Mouse (Mus musculus) yolk sac, embryonic 10.5 days (tissue): Measurements from ENCODE around the gene Flot2.
"Not testable (repeated sequence)": the region's sequence is repeated elsewhere in the genome, so short reads cannot be mapped to it uniquely, and the experiment has no call there.

Experiments used
- DNase-seq: peaks from one replicate; pipeline ENCODE4 v3.0.0-alpha.2; 2017; ENCODE audit warnings: low spot score

Gene Flot2

DNA sequence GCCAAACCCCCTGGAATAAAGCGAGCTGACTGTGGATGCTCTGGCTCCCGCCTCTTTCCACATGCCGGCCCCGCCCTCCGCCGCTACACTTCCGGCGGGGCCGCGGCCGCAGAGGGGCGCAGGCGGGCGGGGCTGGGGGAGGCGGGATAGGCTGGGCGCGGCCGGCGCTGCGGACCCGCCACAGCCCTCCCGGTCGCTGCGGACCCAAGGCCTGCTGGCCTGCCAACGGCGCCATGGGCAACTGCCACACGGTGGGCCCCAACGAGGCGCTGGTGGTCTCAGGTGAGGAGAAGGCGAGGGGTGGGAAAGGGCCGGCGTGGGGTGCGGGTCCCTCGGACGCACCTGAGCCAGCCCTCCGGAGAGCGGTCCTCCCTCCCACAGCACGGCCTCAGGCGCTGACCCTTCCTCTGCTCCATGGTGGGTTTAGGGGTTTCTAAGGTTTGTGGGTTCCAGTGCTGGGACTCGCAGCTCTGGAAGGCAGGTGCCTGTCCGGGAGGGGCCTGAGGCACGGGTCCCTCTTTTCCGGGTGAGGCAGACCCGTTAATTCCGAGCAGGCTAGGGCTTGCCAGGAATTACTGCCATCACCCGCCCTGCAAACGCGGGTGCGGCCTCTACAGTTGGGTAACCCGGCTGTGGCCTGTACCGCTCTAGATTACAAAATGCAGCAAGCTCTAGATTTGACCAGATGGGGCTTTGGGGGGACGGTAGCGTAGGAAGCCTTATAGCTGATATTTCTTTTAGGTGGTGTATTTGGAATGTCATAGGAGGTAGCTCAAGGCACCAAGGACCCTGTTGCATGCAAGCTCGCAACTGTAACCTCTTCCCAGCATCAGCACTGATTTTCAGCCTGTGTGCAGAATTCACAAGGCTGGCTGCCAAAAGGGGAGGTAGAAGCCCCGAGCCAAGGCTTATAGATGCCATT, at the start of gene Flot2:
Gene Flot2, plus strand, starts transcription at position 101 of the 922 bp plus-strand sequence.
- DNase-seq, result peak; percentile 69

DNA sequence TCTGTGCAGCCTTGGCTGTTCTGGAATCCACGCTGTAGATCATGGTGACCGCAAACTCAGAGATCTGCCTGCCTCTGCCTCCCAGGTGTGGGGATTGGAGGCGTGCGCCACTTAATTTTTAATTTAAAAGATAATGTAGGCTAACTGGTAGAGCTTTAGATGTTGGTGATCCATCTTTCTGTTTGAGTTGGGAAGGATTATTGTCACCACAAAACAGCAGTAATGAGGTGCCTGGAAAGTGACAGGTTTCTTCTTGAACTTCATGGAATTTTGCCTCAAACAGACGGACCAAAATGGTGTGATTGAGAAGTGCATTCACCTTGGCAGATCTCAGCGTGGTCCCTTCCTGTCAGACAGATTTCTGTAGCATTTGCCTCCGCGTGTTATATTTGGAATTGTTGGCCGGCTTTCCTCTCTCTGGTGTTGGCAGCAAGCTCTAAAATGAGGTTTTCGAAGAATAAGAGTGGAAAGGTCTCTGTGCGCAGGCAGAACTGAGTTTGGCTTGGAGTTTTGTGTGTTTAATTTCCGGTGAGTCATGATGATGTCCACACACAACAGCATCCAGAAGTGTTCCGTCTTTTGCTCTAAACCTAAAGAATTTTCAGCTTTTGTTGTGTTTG, 48.5 kb upstream of the Flot2 start:
- DNase-seq, result no peak

DNA sequence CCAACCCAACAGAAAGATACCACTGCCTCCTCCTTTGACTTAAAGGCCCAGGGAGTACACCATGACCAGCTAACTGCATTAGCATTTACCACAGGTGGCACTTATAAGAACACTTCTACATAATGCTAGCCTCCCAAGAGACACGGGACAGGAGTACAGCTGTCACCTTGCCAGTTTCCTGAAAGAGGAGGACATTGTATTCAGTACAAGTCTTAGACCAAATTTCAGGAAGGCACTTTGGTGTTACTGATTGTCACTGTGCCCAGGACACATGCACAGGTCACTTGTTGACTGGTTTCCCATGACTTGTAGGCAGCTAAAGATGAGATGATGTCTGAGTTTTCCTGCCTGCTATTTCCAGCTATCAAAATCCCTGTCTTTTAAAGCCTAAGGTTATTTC, 42.2 kb upstream of the Flot2 start:
- no peak for DNase-seq

DNA sequence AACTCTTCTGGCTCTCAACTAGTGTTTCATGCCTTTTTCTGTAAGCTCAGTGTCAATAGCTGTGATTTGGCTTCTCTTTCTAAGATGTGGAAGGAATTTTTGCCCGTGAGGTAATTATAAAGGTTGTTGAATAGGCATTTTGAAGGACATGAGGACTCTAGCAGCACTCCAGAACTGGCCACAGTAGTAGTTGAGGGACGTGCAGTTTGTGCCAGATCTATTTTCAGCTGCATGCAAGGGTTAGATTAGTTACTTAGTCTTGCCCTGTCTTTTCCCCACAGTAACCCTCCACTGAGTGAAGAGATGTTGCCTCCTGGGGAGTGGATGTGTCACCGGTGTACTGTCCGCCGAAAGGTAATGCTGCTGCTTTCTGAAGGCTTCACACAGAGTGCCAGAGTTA, 31.3 kb upstream of the Flot2 start:
- no peak for DNase-seq

DNA sequence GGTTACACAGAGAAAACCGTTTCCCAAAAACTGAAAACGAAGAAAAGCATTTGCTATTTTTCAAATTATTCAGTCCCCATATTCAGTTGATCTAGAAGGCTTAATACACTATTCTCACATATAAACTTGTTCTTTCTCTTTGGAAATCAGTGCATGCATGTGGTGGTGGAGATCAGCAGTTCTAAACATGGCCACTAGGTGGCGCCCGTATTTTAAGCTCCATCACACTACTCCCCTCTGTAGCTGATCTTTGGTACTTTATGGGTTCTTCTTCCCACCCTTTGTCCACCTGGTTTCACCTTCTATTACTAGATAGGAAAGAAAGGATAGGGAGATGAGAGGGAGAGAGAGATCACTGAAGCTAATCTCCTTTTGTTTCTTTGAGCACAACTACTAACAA, 18.1 kb upstream of the Flot2 start:
- peak; percentile 47 for DNase-seq

DNA sequence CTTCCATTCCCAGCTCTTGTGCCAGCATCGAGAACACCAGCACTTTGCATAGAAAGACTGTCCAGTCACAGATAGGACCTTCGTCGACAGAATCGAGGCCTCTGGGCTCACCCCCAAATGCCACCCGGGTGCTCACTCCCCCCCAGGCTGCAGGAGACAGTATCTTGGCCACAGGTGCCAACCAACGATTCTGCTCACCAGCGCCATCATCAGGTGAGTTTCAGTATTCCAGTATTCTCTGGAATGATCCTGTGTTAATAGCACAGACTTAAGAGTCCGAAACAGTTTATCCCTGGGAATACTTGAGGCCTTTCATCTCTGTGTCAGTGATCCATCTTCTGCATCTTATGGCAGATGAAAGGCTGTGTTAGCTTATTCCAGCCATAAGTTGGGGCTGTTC, 14.1 kb upstream of the Flot2 start:
- DNase-seq, result no peak

DNA sequence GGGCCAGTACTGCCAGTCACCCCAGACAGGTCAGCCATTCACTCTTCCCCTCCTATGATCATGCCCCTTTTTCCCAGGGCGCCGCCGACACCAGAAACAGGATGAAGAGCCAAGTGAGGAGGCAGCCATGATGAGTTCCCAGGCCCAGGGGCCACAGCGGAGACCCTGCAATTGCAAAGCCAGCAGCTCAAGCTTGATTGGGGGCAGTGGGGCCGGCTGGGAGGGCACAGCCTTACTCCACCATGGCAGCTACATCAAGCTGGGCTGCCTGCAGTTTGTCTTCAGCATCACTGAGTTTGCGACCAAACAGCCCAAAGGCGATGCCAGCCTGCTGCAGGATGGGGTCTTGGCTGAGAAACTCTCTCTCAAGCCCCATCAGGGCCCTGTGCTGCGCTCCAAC, 8.5 kb upstream of the Flot2 start:
- no peak for DNase-seq

DNA sequence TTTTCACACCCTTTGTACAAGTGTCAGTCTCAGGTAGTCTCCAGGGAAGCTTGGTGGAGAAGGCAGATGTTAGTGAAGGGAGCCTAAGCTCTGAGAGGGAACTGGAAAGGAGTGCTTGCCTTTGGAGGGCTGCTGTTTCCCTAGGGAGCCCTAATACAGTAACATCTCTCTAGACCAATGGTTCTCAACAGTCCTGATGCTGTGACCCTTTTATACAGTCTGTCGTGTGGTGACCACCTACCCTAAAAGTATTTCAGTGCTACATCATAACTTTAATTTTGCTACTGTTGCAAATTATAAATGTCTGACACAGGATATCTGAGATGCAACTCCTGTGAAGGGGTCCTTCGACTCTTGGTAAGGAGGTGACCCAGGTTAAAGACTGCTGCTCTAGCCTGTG, 7.1 kb upstream of the Flot2 start:
- no peak for DNase-seq

DNA sequence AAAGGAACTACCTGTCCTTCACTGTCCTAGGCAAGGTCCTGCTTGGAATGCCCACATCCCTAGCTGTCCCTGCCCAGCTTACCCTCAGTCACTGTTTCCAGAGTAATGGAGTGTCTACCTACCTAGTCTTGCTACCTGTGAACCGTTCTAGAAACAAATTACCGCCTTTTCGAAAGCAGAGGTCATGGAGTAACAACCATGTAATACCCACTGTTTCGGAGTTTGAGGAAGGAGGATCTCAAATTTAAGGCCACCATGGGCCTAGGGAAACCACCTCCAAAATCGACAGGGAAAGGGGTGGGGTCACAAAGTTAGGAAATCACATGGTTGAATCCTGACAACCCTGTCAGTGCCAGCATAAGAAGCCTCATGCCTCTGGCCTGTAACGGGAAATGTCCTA, 6.3 kb upstream of the Flot2 start:
- no peak for DNase-seq

DNA sequence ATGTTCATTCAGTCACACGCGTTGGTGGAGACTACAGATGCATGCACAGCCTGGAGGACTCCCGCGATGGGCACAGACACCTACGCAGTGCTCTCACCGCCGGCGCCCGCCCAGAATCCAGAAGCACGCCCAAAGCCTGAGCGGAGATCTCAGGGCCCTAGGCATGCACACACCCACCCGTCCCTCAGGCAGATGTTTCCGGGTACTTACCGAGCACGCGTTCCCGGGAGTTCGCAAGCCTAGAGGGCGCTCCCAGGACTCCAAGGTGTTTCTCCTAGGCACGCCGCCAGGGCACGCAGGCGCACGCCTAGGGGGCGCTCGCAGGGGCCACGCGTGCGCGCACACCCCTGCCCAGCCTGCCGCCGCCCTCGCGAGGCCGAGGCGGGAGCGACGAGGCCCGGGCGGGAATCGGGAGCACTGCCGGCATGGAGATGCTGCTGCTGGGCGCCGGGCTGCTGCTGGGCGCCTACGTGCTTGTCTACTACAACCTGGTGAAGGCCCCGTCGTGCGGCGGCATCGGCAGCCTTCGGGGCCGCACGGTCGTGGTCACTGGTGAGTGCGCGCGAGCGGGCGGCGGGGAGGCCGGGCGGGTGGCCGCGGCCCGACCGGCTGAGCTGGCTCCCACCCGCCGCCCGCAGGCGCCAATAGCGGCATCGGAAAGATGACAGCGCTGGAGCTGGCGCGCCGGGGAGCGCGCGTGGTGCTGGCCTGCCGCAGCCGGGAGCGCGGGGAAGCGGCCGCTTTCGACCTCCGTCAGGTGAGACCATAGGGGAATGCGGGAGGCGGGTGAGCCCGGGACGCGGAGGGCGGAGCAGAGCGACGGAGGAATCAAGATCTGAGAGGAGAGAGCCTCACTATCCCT, 5.6 kb upstream of the Flot2 start, which contains the start of gene Dhrs13:
Gene Dhrs13, plus strand, starts transcription at position 334 of the 862 bp plus-strand sequence.
- DNase-seq, result peak; percentile 90

DNA sequence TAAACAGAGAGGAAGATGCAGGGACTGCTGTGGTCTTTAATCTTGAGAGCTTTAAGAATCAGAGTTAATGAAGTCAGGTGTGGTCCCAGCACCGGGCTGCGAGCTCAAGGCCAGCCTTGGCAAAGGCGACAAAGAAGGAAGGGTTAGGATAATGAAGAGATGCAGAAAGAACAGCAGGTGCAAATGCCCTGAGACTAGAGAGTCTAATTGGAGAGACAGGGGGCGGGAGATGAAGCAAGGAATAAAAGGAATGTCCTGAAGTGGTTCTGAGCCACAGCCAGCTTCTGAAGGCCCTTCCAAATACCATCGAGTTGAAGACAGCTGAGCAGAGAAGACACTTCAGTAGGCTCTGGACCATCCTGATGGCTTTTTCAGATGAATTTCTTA, 4.9 kb upstream of the Flot2 start:
- no peak for DNase-seq

DNA sequence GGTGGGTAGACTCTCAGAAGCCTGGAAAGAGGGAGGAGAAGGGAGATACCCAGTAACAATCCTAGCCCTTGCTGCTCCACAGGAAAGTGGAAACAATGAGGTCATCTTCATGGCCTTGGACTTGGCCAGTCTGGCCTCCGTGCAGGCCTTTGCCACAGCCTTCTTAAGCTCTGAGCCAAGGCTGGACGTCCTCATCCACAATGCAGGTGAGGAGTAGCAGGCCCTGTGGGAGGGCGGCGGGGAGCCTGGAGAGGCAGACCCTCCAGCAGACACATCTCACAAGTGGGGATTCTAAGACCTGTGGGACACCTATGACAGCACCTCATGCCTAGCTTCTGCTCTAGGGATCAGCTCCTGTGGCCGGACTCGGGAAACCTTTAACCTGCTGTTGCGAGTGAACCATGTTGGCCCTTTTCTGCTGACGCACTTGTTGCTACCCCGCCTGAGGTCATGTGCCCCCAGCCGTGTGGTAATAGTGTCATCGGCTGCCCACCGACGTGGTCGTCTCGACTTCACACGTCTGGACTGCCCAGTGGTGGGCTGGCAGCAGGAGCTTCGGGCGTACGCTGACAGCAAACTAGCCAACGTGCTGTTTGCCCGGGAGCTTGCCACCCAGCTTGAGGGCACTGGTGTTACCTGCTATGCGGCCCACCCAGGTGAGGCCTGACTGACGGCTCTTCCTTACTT, 3.7 kb upstream of the Flot2 start:
- DNase-seq, result no peak

DNA sequence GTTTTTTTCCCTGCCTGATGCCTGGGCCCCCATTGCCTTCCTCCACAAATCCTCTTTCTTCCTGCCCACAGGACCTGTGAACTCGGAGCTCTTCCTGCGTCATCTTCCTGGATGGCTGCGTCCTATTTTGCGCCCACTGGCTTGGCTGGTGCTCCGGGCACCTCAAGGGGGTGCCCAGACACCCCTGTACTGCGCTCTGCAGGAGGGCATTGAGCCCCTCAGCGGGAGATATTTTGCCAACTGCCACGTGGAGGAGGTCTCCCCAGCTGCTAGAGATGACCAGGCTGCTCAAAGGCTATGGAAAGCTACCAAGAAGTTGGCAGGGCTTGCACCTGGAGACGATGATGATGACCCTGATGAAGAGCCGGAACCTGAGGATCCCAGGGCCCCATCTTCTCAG, 940 bp upstream of the Flot2 start:
- DNase-seq, result no peak

DNA sequence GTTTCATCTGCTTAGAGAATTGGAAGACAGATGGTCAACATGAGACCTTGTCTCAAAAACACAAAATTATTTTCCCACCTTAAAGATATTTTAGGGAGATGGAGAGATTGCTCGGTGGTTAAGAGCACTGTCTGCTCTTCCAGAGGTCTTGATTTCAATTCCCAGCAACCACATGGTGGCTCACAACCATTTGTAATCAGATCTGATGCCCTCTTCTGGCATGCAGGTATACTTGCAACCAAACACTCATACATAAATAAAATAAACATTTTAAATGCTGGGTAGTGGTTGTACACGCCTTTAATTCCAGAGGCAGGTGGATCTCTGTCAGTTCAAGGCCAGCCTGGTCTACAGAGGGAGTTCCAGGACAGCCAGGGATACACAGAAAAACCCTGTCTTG, 3.1 kb downstream of the Flot2 start:
- no peak for DNase-seq

DNA sequence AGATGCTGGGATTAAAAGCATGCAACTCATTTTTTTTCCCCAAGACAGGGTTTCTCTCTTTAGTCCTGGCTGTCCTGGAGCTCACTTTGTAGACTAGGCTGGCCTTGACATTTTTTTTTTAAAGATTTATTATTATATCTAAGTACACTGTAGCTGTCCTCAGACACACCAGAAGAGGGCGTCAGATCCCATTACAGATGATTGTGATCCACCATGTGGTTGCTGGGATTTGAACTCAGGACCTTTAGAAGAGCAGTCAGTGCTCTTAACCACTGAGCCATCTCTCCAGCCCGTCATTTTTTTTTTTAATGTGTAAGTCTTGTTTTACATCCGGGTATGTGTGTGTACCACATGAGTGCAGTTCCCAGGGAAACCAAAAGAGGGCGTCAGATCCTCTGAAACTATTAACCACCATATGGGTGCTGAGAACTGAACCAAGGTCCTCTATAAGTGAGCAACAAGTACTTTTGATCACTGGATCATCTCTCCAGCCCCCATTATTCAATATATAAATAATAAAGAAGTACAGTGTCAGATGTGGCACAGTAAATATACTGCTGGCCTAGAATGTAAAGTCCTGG, 4.6 kb downstream of the Flot2 start:
- DNase-seq, result not testable (repeated sequence)

DNA sequence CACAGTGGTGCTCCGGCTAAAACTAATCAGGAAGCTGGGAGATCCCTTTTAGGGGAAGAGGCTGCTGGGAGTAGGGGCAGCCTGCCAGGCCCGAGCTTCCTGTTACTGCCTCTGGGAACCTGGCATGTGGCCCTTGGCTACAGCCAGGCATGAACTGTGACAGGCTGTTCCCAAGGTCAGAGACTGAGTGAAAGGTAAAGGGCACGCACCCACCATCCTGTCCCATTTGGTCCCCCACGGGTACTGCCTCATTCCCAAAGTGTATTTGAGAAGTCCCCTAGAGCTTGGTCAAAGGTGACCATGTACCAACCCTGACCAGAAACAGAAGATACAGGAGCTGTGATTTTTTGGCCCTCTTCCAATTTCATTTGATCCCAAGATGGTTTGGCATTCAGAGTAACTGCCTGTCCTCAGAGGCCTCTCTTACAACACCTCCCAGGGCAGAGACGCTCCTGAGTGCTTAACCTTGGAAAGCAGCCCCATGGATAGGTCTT, 7.1 kb downstream of the Flot2 start:
- no peak for DNase-seq

DNA sequence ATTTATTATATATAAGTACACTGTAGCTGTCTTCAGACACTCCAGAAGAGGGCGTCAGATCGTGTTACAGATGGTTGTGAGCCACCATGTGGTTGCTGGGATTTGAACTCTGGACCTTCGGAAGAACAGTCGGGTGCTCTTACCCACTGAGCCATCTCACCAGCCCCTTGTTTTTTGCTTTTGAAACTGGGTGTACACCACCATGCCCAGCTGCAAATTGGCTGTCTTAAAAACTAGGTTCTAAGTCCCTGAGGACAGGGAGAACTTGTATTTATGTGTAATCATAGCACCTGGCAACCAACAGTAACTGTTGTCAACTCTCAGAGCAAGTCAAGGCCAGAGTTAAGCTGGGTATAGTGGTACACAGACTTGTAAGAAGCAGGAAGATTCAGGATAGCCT, 10.9 kb downstream of the Flot2 start:
- DNase-seq, result not testable (repeated sequence)

DNA sequence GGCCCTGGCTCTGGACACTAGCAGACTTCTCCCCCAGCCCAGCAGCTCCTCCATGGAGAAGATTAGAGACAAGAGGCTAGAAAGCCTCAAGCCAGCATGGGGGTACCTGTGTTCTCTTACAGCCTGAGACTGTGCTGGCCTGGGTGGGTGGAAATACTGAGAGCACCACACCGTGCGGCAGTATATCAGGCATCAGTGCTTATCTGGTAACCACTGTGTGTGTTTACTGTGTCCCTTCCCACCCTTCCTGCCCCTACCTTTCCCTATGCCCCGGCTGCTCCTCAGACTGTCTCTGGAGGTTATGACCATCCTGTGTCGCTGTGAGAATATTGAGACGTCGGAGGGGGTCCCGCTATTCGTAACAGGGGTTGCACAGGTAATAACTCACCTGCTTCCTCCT, 15.3 kb downstream of the Flot2 start:
- no peak for DNase-seq

DNA sequence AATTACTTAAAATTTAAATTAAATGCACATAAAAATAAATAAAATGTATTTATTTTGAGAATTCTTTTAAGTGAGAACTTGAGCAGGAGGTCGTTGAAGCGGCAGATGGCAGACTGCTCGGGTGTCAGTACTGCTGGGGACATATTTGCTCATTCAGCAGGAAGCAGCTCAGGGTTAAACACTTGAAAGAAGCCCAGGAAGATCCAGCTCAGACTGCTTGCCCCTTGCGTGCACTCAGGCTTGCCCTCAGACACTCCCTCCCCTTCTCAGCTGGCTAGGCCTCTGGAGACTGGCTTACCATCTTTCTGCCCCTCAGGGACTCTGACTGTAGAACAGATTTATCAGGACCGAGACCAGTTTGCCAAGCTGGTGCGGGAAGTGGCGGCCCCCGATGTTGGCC, 19.2 kb downstream of the Flot2 start:
- no peak for DNase-seq

DNA sequence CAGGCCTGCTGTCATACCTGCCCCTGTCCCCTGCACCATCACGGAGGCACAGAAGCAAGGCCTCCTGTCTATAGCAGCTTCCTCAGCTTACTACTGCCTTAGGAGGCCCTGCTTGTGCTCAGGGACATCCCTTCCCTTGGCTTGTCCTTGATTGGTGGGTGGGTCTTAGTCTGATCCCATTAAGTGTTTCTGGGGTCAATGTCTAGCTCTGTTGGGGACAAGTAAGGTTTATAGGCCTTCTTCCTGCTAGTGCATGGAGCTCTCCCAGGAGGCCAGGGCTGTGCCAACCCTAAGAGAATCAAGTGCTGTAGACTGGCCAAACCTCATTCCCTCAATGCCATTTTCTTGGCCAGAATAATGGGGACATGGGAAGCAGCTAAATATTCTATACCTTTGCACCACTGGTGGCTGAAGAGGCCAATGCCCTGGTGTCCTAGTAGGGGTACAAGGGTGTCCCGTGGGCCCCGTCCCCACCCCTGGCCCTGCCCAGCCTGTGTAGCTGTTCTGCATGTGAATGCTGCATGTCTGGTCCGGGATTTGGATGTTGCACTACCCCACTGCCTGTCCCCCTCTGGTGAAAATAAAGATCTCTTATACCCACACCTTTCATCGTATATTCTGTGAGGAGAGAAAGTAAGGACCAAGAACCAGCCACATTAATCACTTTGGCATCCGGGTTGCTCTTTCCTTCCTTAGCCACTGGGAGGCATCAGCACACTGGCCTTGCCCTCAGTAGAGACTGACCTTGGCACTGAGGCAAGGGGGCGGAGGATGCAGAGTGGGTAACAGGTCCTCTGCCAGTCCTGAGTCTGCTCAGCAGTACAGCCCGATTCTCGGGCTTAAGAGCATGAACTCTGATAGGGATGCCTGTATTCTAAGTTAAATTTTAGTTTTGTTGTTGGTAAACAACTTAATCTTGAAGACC, 22.4 kb downstream of the Flot2 start:
- DNase-seq, result no peak
